Comparison of ENCODE assay signal across 10 mouse cellular contexts in the genomic region with DNA sequence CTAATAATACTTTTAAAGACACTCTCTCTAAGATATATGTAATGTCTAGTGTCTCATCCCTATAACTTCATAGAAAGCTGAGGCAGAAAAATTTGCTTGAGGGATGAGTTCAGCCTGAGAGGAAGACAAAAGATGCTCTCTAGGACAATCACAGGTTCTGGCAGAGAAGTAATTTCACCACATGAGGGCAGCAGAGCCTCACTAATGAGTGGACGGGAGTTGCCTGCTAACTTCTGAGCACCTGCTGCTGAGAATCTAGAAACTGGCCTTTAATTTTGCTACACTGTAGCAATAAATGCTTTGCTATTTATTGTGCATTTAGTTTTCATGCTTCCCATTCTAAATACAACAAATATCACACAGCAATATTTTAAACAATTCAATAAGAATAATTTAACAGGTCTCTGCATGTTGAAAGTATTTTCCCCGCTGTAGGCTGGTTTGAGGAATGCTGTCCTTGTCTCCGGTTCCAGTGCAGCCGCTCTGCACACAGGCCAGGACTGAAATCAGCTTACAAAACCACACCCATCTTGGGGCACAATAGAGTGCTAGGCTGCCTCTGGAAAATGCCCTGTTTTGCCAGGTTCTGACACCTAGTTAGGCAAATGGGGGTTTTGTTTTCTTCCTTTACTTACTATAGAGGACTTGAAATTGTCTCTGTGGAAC. TPM values are rescaled to one million over a fixed set of nuclear protein-coding genes. Genes with fewer than 3 reads are reported as not detected.
DNase-seq lines count a peak whose midpoint lies in the region; ATAC-seq lines count a peak whose summit lies in the region.
"Had no signal": no experiment of that assay in that cellular context is flagged by ENCODE, and none has a peak within 500 bp of the region (broad histone marks: within the 10 kb centered on the region; RNA-seq: fewer than 3 reads in every experiment).

No protein-coding gene starts in this region.

- DNase-seq in kidney, adult 18-20 months: peak; percentile 68
- DNase-seq in T-cell, adult 2 months (ENCODE audit: low spot score): peak; percentile 75
- peak; percentile 80 to 86 for DNase-seq in cerebellum, postnatal 36 days
- peak; percentile 69 to 79 for DNase-seq in heart, postnatal 36 days
- peak; percentile 60 to 69 for DNase-seq in left cerebral cortex, postnatal 36 days (ENCODE audit: low spot score in 2 of 2)
- peak; percentile 49 for DNase-seq in ovary, postnatal 36 days (ENCODE audit: low spot score)
- DNase-seq in thymus, postnatal 36 days: peak; percentile 60 to 66

- H3K4me1 ChIP-seq in kidney, embryonic 14.5 days (ENCODE audit: control insufficient read depth, insufficient read depth, low read length): no peaks in the 10 kb centered on the region

- H3K4me2 ChIP-seq in kidney, embryonic 14.5 days (replicated peaks; ENCODE audit: low read depth, low read length): no peak overlapping the region

- H3K4me3 ChIP-seq in kidney, embryonic 14.5 days (ENCODE audit: low read length): no peak overlapping the region

- H3K9ac ChIP-seq in kidney, embryonic 14.5 days (ENCODE audit: low read depth, low read length): no peak overlapping the region

- intact Hi-C loops in heart, postnatal 36 days (cut with DNase I): loop anchor here (1.0 to 5.0 kb wide), 2 partner anchors 267 to 490 kb away; no protein-coding TSS in a partner anchor
- intact Hi-C loops in left cerebral cortex, postnatal 36 days (cut with DNase I): loop anchor here (2.0 to 5.0 kb wide), 2 partner anchors 268 to 490 kb away; no protein-coding TSS in a partner anchor

- 47% methylated on average over 4 of the region's 4 CpGs for WGBS in kidney, embryonic 14.5 days

- no peaks in the 10 kb centered on the region for H3K36me3 ChIP-seq in kidney, embryonic 14.5 days (ENCODE audit: control insufficient read depth, insufficient read depth, low read length)

- ATAC-seq in kidney, embryonic 14.5 days (ENCODE audit: low FRiP score, low TSS enrichment): no peak

- no peak overlapping the region for H3K27ac ChIP-seq in kidney, embryonic 14.5 days (ENCODE audit: low read depth, low read length)

- H3K27me3 ChIP-seq in kidney, embryonic 14.5 days (ENCODE audit: control insufficient read depth, insufficient read depth, low read length): no peaks in the 10 kb centered on the region

- H3K9me3 ChIP-seq in kidney, embryonic 14.5 days (ENCODE audit: control insufficient read depth, low read length): no peaks in the 10 kb centered on the region

RNA-seq across cellular contexts. Expression of a gene that starts 5.1 kb away (rescaled TPM):
- polyA plus RNA-seq in kidney, embryonic 14.5 days (2014; fragmentation: Nextera tagmentation; extraction: Ambion mirVana): not detected in 2 replicates
- total RNA-seq in heart, postnatal 36 days (2021): not detected
- under 1 TPM in 1 of 2 experiments, not detected in 1; 0.16 TPM for total RNA-seq in left cerebral cortex, postnatal 36 days (2021)
- total RNA-seq: gastrocnemius, postnatal 36 days; neutrophil, adult 5-6 weeks had no signal

RNA-seq across cellular contexts. Expression of a gene that starts 54.0 kb away (rescaled TPM):
- 155 and 214 TPM in 2 replicates for polyA plus RNA-seq in kidney, embryonic 14.5 days (2014; fragmentation: Nextera tagmentation; extraction: Ambion mirVana)
- 100 to 1,000 TPM; 206 to 209 TPM for total RNA-seq in heart, postnatal 36 days (2021)
- 100 to 1,000 TPM; 232 to 281 TPM for total RNA-seq in left cerebral cortex, postnatal 36 days (2021)
